Mouse (Mus musculus) cerebellum, postnatal 4 days (tissue): ENCODE data around the gene Atg4c.
A peak's percentile ranks its signal among the peaks of the same experiment; 100 is the strongest.

Source experiments
- DNase-seq, 2 experiments: peaks; one replicate each; pipeline ENCODE4 v3.0.0; 2022; ENCODE audit warnings: low spot score in 2 of 2, mixed read lengths in 1 of 2

The Atg4c gene

GRCm38 (mm10) chr4:99186412-99187125, 7.2 kb upstream of the Atg4c start:
- no peak for DNase-seq

- DNase-seq: no peak
These were observed 1.1 kb upstream of the Atg4c start for GRCm38 (mm10) chr4:99192640-99193039.

GRCm38 (mm10) chr4:99193214-99193613, 520 bp upstream of the Atg4c start:
- DNase-seq: no peak

- no peak for DNase-seq
These were observed 1.1 kb downstream of the Atg4c start for GRCm38 (mm10) chr4:99194826-99195225.

GRCm38 (mm10) chr4:99198721-99199120, 5.0 kb downstream of the Atg4c start:
- no peak for DNase-seq

GRCm38 (mm10) chr4:99199757-99200251, 6.1 kb downstream of the Atg4c start:
- DNase-seq: no peak

GRCm38 (mm10) chr4:99200383-99201136, 6.8 kb downstream of the Atg4c start:
- no peak for DNase-seq

- no peak for DNase-seq
These were observed 12.0 kb downstream of the Atg4c start for GRCm38 (mm10) chr4:99205773-99206172.

- DNase-seq: no peak
These were observed 12.6 kb downstream of the Atg4c start for GRCm38 (mm10) chr4:99206356-99206755.

GRCm38 (mm10) chr4:99210087-99210486, 16.4 kb downstream of the Atg4c start:
- no peak for DNase-seq

GRCm38 (mm10) chr4:99211606-99212005, 17.9 kb downstream of the Atg4c start:
- DNase-seq: no peak

GRCm38 (mm10) chr4:99213123-99213522, 19.4 kb downstream of the Atg4c start:
- DNase-seq: no peak

- no peak for DNase-seq
These were observed 28.5 kb downstream of the Atg4c start for GRCm38 (mm10) chr4:99222221-99222620.

- DNase-seq: no peak
These were observed 31.1 kb downstream of the Atg4c start for GRCm38 (mm10) chr4:99224790-99225189.

- no peak for DNase-seq
These were observed 33.5 kb downstream of the Atg4c start for GRCm38 (mm10) chr4:99227226-99227625.

- no peak for DNase-seq
These were observed 35.6 kb downstream of the Atg4c start for GRCm38 (mm10) chr4:99229371-99229770.

- peak in 1 of 2 experiments; percentile 9 for DNase-seq
These were observed 41.6 kb downstream of the Atg4c start for GRCm38 (mm10) chr4:99235203-99235856.

- DNase-seq: no peak
These were observed 44.6 kb downstream of the Atg4c start for GRCm38 (mm10) chr4:99238305-99238704.

GRCm38 (mm10) chr4:99241674-99242073, 47.9 kb downstream of the Atg4c start:
- DNase-seq: no peak

GRCm38 (mm10) chr4:99249358-99249757, 55.6 kb downstream of the Atg4c start:
- no peak for DNase-seq

- DNase-seq: no peak
These were observed 56.1 kb downstream of the Atg4c start for GRCm38 (mm10) chr4:99249826-99250225.

GRCm38 (mm10) chr4:99252957-99253356, 59.2 kb downstream of the Atg4c start:
- no peak for DNase-seq
